Mouse (Mus musculus) T-cell, adult 66 days (primary cell): Measurements from ENCODE around the gene Slc6a4. TPM values are rescaled to one million over a fixed set of nuclear protein-coding genes. Genes with fewer than 3 reads are reported as not detected.

ENCODE experiments used
- total RNA-seq, 2 experiments: library from RNA; stranded (reverse); gene quantifications; 3 replicates in 1 of 2; 4 replicates in 1 of 2; pipeline ENCODE4 v1.2.4; 2023

Slc6a4 gene
- total RNA-seq, result not detected

DNA sequence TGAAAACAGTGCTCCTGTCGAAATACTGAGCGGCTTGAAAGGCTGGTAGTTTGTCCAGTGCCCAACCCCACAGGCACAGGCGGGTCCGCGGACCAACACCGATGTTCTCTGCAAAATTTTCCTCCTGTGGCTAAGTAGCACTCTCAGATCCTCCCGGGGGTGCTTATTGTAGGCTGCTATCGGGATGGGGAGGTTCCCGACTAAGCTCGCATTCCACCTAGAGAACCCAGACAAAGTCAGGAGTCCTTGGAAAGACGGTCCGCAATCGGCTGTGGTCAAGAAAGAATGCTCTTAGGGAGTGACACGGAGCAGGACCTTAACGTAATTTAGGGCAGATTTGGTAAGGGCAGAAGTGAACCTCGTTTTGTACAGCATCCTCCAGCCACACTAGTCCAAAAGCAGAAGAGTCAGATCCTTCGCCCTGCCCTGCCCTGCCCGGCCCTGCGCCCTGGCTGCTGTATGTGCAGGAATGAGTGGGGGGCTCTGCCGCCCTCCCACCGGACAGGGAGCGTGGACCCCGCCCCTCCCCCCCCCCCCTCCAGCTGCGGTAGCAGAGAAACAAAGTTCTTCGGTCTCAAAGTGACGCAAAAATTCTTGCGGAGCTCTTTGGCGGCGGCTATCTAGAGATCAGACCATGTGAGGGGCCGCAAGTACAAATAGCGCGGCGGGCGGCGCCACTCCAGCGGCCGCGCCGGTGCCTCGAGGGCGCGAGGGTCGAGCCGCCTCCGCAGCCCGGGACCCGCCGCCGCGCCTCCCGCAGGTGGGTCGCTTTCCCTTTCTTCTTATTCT lies at the start of gene Slc6a4:
Gene Slc6a4 (plus strand): TSS at position 688 of the 789 bp plus-strand sequence.

DNA sequence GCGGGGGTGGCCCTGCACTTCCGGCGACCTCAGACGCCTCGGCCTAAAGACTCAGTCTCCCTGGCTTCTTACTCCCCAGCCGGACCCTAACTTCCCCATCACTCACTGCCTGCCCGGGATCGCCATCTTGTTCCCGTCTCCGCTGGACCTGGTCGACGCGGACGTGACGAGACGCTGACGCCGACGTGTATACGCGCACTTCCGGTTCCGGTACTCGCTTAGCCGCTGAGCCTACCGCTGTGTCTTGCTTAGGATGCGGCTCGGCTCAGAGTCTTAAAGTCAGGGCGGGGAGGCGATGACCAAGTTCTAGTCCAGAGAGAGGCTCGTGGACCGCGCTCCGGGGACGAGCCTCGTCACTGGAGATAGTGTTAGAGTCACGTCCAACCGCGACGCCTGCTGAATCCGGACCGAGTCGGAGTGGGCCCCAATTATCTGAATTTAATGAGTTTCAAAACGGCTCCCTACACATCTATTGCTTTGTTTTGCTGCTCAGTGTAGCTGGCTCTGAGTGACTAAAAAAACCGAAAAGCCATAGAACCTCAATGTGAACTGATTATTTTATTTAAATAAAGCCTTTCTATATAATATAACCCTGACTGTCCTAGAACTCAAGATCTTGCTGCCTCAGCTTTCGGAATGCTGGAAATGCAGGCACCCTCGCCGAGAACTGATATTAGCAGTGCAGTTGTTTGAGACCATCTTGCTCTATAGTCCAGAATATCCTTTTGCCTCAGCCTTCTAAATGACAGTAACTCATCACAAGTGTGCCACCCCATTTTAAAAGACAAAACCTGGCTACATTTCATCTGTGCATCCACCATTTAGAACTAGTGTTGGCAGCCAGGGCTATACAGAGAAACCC lies 80.1 kb downstream of the Slc6a4 start, which contains the start of gene Nsrp1:
Gene Nsrp1 (minus strand): TSS at position 163 of the 862 bp plus-strand sequence.

Other genes starting within 250 kb of the Slc6a4 start
- 10 to 100 TPM; 41.9 to 44.7 TPM for gene Gosr1, start 235.0 kb upstream of the Slc6a4 start, total RNA-seq
- gene Cpd, start 151.6 kb upstream of the Slc6a4 start, total RNA-seq, result 1 to 10 TPM; 1.7 to 2.3 TPM
- not detected for gene Tmigd1, start 96.4 kb upstream of the Slc6a4 start, total RNA-seq
- gene Blmh, start 73.8 kb upstream of the Slc6a4 start, total RNA-seq, result 10 to 100 TPM; 48.5 to 57.4 TPM
- 10 to 100 TPM; 15.7 to 21.4 TPM for gene Nsrp1, start 79.8 kb downstream of the Slc6a4 start, total RNA-seq
- gene Efcab5, start 190.4 kb downstream of the Slc6a4 start, total RNA-seq, result under 1 TPM; 0.18 to 0.55 TPM
- gene Ssh2, start 217.7 kb downstream of the Slc6a4 start, total RNA-seq, result 100 to 1,000 TPM; 250 to 259 TPM